Mouse (Mus musculus) retina, adult 2 months (tissue): ENCODE measurements around the gene Opa1.
A peak's percentile ranks its signal among the peaks of the same experiment; 100 is the strongest.

ENCODE experiments used
- DNase-seq: peaks from one replicate; pipeline ENCODE4 v3.0.0-alpha.2; 2012; ENCODE audit warnings: low read depth, low spot score

The Opa1 gene

GRCm38 (mm10) chr16:29579167-29579786, at the start of gene Opa1:
Opa1 (plus strand) TSS chr16:29579334.
- peak; percentile 93 for DNase-seq

GRCm38 (mm10) chr16:29533641-29534040, 45.5 kb upstream of the Opa1 start:
- no peak for DNase-seq

GRCm38 (mm10) chr16:29535866-29536265, 43.3 kb upstream of the Opa1 start:
- no peak for DNase-seq

GRCm38 (mm10) chr16:29536411-29537204, 42.5 kb upstream of the Opa1 start:
- no peak for DNase-seq

GRCm38 (mm10) chr16:29539906-29540305, 39.2 kb upstream of the Opa1 start:
- no peak for DNase-seq

- no peak for DNase-seq
Measured at GRCm38 (mm10) chr16:29541261-29541683, 37.9 kb upstream of the Opa1 start.

GRCm38 (mm10) chr16:29544829-29545228, 34.3 kb upstream of the Opa1 start, which contains the start of gene Atp13a4:
Atp13a4 (minus strand) TSS chr16:29544864.
- no peak for DNase-seq

GRCm38 (mm10) chr16:29559667-29560066, 19.5 kb upstream of the Opa1 start:
- DNase-seq = no peak

- DNase-seq = no peak
Measured at GRCm38 (mm10) chr16:29560454-29560853, 18.7 kb upstream of the Opa1 start.

- peak; percentile 30 for DNase-seq
Measured at GRCm38 (mm10) chr16:29560869-29561268, 18.3 kb upstream of the Opa1 start.

- no peak for DNase-seq
Measured at GRCm38 (mm10) chr16:29574013-29574412, 5.1 kb upstream of the Opa1 start.

GRCm38 (mm10) chr16:29575620-29576019, 3.5 kb upstream of the Opa1 start:
- no peak for DNase-seq

GRCm38 (mm10) chr16:29579787-29580176, 648 bp downstream of the Opa1 start:
- no peak for DNase-seq

GRCm38 (mm10) chr16:29592171-29592570, 13.0 kb downstream of the Opa1 start:
- DNase-seq = no peak

- no peak for DNase-seq
Measured at GRCm38 (mm10) chr16:29597122-29597521, 18.0 kb downstream of the Opa1 start.

GRCm38 (mm10) chr16:29605546-29605945, 26.4 kb downstream of the Opa1 start:
- no peak for DNase-seq

- DNase-seq = no peak
Measured at GRCm38 (mm10) chr16:29607131-29607530, 28.0 kb downstream of the Opa1 start.

- no peak for DNase-seq
Measured at GRCm38 (mm10) chr16:29614762-29615161, 35.6 kb downstream of the Opa1 start.

- no peak for DNase-seq
Measured at GRCm38 (mm10) chr16:29629053-29629452, 49.9 kb downstream of the Opa1 start.

- DNase-seq = no peak
Measured at GRCm38 (mm10) chr16:29635780-29636179, 56.6 kb downstream of the Opa1 start.

- DNase-seq = no peak
Measured at GRCm38 (mm10) chr16:29642376-29642775, 63.2 kb downstream of the Opa1 start.

- DNase-seq = no peak
Measured at GRCm38 (mm10) chr16:29644871-29645270, 65.7 kb downstream of the Opa1 start.

GRCm38 (mm10) chr16:29646202-29646601, 67.1 kb downstream of the Opa1 start:
- no peak for DNase-seq
